Mouse (Mus musculus) mature B cell (primary cell): ENCODE data around the gene Mlf2.
"Not testable (repeated sequence)": the region's sequence is repeated elsewhere in the genome, so short reads cannot be mapped to it uniquely, and the experiment has no call there.

Source experiments
- in situ Hi-C: fragments of 300-500 bp; cut with MboI; formaldehyde crosslinking; loops from 2 replicates; pipeline ENCODE4 v1.14.3; 2019

Mlf2 gene

DNA sequence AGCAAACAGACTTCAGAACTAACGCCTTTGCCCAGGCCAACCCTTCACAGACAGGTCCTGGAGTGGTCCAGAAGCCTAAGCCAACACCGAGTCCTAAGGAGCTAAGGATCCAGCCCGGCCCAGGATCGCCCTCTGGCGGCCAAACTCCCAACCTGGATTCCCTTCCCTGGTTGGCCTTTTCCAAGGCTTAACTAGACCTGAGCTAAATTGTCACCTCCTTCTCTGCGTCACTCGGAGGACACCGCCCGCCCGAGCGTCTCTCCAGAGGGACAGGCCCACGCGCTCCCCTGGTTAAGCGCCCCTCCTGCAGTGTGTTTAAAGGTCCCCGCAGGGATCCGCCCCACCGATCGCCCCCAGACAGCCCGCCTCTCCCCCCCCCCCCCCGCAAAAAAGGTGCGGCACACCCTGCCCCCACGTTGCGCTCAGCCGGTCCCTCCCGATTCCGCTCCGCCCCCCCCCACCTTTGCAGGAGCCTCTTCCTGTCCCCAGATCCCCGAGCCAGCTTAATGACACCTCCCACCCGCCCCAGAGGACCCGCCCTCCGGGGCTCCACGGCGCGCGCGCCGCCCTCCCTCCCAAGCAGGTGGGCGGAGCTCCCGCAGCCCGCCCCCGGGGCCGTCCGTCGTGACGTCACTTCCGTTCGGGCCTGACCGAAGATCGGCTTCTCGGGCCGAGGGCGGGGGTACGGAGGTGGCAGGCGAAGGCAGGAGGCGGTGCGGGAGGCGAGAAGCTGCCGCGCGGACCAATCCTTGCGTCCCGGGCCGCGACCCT, at the start of gene Mlf2:
Mlf2 (plus strand) TSS at position 633 of the 771 bp plus-strand sequence.
- in situ Hi-C loops, result no loop called here

DNA sequence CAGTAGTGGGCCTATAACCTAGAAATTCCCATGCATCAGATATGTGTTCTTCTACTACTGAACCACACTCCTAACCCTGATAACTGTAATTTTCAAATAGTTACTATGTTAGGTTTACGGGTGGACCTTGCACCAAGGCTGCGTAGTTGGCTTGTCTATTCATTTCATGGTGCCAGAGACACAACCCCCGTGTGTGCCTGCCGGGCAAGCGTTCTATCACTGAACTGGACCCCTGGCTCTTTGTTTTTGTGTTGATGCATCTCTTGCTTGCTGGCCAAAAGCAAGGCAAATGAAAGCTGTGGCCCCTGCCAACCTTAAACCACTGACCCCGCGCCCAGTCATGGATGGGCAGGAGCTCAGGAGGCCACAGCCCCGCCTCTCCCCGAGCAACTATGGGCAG, 49.4 kb upstream of the Mlf2 start:
- in situ Hi-C loops, result no loop called here

DNA sequence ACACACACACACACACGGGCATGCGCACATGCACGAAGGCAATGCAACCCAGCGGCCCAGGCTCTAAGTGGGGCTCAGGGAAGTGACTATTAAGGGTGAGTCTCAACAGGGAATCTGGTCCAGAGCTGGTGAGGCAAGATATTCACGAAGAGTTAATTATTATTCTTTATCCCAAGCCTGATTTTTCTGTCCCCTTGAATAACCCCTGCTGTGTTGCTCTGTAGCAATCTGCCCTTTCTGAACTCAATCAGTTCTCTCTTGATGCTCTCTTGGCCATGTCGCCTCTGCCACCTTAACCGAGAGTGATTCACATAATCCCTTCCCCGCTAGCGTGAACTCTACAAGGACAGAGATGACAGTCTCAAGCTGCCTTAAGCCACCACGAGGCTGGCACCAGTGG, 47.8 kb upstream of the Mlf2 start:
- in situ Hi-C loops, result no loop called here

DNA sequence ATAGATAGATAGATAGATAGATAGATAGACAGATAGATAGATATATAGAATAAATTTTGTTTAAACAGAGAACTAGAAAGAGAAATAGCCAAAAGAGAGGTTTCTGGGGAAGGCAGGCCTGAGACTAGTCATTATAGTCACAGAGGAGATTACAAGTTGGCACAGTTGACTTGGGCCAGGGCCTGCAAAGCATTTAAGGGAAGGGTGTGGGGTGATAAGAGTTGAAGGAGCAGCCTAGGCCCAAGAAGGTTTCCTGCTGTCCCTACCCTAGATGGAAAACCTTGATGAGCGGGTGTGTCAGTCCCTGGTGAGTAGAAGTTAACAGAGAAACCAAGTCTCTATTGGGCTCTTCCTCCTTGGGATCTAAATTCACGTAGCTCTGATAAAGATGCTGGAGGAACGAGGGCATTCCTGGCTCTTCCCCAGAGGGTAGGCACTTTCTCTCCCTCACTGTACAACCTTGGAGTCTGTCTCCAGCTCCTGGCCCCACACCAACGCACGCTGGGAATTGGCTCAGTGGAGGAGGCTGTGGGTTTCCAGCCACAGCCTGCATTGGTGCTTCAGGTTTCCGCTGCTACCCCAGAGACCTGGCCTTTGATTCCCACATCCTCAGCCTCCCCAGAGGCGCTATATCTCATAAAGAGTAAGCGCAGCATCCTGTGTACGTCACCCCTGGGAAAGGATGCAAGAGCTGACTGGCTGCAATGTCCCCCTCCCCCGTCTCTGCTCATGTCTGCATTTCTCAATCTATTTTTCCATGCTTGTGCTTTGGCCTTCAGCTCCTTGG, 46.3 kb upstream of the Mlf2 start:
- in situ Hi-C loops, result no loop called here

GRCm38 (mm10) chr6:124885956-124886381, 45.2 kb upstream of the Mlf2 start:
- in situ Hi-C loops, result no loop called here

DNA sequence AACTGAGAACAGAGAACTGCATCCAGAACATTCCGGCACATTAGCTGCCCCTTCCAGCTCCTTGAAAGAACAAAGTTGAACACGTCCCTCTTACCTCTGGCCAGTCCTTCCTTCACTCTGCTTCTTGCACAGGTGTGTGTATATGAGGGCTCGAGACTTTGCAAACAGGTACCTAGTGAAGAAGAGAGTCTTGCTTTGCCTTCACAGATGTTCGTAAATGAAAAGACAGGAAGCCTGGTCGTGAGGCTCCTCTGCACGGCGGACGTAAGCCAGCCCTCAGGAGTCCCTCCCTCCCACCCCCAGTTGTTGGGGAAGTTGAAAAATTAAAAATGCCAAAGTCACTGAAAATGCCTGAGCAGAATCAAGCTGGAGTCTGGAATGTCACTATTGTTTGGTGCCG, 43.2 kb upstream of the Mlf2 start, which contains the start of gene Cd4:
Cd4 (minus strand) TSS at position 236 of the 400 bp plus-strand sequence.
- in situ Hi-C loops, result no loop called here

- in situ Hi-C loops, result no loop called here
These were observed 42.5 kb upstream of the Mlf2 start for GRCm38 (mm10) chr6:124888555-124889125.

DNA sequence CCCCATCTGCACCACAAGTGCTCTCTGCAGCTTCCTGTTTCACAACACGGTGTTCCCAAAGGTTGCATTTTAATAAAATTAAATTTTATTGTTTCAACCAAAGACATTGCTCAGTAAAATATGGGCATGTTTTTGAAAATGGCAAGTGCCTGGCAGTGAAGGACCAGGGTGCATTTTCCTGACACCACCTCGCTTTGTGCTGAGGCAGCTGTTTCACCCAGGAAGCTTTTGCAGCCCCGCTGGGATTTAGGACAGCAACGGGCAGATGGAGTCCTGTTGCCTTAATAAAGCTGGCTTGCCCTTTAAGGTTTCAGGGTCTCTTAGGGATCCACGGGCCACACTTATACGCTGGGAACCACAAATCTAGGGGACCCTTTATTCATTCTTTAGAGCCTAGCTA, 40.2 kb upstream of the Mlf2 start:
- in situ Hi-C loops, result no loop called here

- in situ Hi-C loops, result not testable (repeated sequence)
These were observed 37.1 kb upstream of the Mlf2 start for GRCm38 (mm10) chr6:124894113-124894512.

DNA sequence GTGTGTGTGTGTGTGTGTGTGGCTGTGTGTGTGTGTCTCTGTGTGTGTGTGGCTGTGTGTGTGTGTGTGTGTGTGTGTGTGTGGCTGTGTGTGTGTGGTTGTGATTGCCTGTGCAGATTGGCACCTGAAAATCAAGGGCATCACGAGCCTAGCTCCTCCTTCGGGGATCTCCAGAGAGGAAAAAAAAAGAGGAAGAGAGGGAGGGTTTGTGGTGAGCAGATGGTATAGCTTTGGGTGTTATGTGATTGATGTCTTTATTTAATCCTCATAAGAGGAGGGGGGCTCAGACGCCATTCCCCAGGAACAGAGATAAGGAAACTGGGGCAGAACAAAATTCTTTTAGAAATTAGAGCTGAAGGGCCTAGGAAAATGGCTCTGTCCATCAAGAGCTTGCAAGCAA, 32.8 kb upstream of the Mlf2 start:
- in situ Hi-C loops, result no loop called here

- in situ Hi-C loops, result no loop called here
These were observed 31.0 kb upstream of the Mlf2 start for GRCm38 (mm10) chr6:124900056-124900800.

DNA sequence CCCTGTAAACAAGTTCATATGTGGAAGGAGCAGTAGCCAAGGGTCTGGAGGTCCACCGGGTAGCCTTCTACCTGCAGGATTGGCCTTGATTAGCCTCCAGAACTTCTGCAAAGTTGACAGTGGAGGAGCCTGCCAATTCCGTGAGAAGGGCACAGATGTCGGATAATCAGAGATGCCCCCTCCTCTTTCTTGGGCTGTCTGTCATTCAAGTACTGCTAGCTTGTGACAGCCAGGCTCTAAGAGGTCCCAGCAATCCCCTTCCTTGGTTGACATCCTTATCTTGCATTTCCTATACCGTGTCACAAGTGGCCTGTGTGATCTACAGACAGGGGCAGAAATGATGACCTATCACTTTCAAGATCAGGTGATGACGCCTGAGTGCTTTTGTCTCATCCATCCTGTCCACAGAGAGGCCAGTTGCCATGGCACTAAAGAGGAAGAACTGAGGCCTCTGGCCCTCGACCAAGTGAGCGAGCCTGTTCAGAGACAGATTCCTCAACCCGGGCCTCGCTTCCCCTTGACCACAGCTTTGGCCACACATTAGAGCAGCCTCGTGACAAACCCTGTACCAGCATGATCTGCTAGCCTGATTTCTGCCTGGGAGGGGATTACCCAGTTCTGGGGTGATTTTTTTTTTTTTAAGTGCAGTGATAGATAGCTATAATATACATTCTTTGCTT, 30.2 kb upstream of the Mlf2 start:
- in situ Hi-C loops, result no loop called here

DNA sequence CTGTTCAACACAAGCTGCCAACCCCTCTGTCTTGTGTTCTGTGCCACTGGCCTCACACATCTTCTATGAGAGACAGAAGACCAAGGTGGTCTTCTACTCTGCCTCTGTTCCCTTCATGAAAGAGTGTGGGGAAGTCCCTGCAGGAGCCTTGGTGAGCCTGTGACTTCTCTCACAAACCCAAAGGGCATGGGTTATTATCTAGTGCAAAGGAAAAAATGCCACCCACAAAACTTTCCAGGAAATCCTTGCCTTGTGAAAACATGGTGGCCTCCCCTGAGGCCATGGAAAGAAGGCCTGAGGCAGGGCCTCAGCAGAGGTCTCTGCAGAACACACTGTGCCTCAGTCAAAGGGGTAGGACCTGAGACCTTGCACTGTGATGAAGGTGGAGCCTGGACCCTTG, 29.3 kb upstream of the Mlf2 start:
- in situ Hi-C loops, result no loop called here

DNA sequence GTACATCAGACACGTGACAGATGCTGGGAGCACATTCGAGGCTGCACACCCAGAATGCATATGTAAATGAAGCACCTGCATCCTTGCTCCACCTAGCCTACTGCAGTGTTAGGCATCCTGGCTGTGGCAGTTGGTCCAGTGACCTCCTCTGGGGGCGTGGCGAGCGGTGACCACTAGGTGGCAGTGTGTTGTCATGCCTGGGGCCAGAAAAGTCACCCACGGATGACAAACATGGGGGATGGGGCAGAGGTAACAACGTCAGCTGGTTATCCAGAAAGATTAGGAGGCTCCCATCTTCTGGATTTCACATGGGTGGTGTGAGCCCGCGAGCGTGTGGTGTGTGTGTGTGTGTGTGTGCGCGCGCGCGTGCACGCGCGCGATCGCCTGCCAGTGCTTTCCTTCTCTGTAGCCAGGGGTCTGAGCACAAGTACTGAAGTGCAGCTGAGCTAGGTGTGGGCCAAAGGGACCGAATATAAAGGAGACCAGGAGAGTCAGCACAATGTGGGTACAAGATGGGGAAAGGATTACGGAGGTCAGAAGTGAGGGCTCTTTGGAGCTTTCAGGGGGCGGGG, 27.5 kb upstream of the Mlf2 start:
- in situ Hi-C loops, result no loop called here

DNA sequence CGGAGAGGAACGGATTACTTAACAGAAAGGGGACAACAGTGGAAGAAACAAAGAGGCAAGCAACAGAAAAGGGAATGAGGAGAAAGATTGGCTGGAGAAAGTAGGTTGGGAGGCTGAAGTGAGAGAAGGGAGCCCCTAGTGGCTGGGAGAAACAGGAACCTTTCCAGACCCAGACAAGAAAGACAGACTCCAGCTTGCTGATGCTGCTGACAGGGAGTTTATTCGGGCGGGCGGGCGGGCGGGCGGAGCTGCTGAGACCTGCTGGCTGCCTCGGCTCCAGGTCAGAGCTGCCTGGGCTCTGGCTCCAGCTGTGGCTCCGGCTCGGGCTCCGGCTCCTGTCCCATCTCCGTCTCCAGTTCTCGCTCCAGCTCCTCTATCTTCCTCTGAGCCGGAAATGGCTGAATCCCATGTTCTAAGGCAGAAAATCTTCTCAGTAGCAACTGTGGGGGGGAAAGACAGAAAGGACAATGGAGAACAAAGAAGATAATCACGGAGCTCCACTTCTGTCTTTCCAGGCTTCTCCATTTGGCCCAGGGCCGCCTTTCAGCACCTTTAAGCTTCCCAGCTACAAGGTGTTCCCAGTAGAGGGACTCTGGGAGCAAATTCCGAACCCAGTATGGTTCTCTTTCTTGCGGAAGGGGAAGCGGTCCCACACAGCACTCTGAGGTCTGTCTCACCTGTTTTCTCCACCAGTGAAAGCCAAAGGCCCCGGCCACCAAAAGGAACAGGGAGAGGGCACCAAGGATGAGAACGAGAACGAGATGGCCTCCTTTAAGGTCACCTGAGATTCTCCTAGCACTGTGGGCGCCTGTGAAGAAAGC, 26.8 kb upstream of the Mlf2 start:
- in situ Hi-C loops, result no loop called here

- in situ Hi-C loops, result no loop called here
These were observed 26.0 kb upstream of the Mlf2 start for GRCm38 (mm10) chr6:124904991-124905860.

DNA sequence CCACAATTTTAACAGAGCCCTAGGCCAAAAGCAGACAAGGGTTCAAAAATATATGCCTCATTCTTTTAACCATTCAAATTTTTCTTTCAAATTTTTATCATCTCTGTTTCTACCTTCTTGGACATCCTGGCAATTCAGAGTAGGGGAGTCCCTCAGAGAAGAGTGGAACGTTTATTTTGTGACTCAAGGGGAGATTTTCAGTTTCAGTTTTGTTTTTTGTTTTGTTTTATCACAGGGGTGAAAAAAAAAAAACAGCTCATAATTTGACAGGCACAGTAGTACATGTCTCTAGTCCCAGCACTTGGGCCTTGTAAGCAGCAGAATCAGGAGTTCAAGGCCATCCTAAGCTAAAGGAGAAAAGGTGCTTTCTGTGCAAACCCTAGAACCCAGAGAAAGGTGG, 23.4 kb upstream of the Mlf2 start:
- in situ Hi-C loops, result no loop called here

- in situ Hi-C loops, result no loop called here
These were observed 21.2 kb upstream of the Mlf2 start for GRCm38 (mm10) chr6:124910032-124910431.

GRCm38 (mm10) chr6:124911533-124912218, 19.5 kb upstream of the Mlf2 start, which contains the start of gene Lag3:
TSS of gene Lag3 (minus strand) at chr6:124911705.
- in situ Hi-C loops, result no loop called here
